Mouse (Mus musculus): ENCODE results near the gene Awat2. TPM values are rescaled to one million over a fixed set of nuclear protein-coding genes. Genes with fewer than 3 reads are reported as not detected.

Gene Awat2
- 1.2 TPM for polyA plus RNA-seq (2014; fragmentation: Illumina TruSeq; extraction: RNeasy Lipid Tissue Mini Kit (QIAGEN cat#74804); ENCODE audit: low read depth, low replicate concordance)

GRCm38 (mm10) chrX:100442617-100443016, at the start of gene Awat2:
Gene Awat2 (minus strand): TSS chrX:100442717.

GRCm38 (mm10) chrX:100428693-100429092, 13.8 kb downstream of the Awat2 start, which contains the start of gene Otud6a:
Gene Otud6a (plus strand): TSS chrX:100429013.

Other genes with a start within 250 kb of the Awat2 start
- not detected for gene Otud6a, start 13.7 kb downstream of the Awat2 start, polyA plus RNA-seq (2014; fragmentation: Illumina TruSeq; extraction: RNeasy Lipid Tissue Mini Kit (QIAGEN cat#74804); ENCODE audit: low read depth, low replicate concordance)
- gene Igbp1, start 51.6 kb upstream of the Awat2 start, polyA plus RNA-seq (2014; fragmentation: Illumina TruSeq; extraction: RNeasy Lipid Tissue Mini Kit (QIAGEN cat#74804); ENCODE audit: low read depth, low replicate concordance), result 9.2 TPM
- gene Dgat2l6, start 82.1 kb upstream of the Awat2 start, polyA plus RNA-seq (2014; fragmentation: Illumina TruSeq; extraction: RNeasy Lipid Tissue Mini Kit (QIAGEN cat#74804); ENCODE audit: low read depth, low replicate concordance), result not detected
- not detected for gene Awat1, start 129.5 kb upstream of the Awat2 start, polyA plus RNA-seq (2014; fragmentation: Illumina TruSeq; extraction: RNeasy Lipid Tissue Mini Kit (QIAGEN cat#74804); ENCODE audit: low read depth, low replicate concordance)
- gene P2ry4, start 152.2 kb upstream of the Awat2 start, polyA plus RNA-seq (2014; fragmentation: Illumina TruSeq; extraction: RNeasy Lipid Tissue Mini Kit (QIAGEN cat#74804); ENCODE audit: low read depth, low replicate concordance), result not detected
- gene Arr3, start 162.8 kb upstream of the Awat2 start, polyA plus RNA-seq (2014; fragmentation: Illumina TruSeq; extraction: RNeasy Lipid Tissue Mini Kit (QIAGEN cat#74804); ENCODE audit: low read depth, low replicate concordance), result not detected
- 5.5 TPM for gene Kif4, start 183.0 kb upstream of the Awat2 start, polyA plus RNA-seq (2014; fragmentation: Illumina TruSeq; extraction: RNeasy Lipid Tissue Mini Kit (QIAGEN cat#74804); ENCODE audit: low read depth, low replicate concordance)
- gene Pdzd11, start 183.9 kb upstream of the Awat2 start, polyA plus RNA-seq (2014; fragmentation: Illumina TruSeq; extraction: RNeasy Lipid Tissue Mini Kit (QIAGEN cat#74804); ENCODE audit: low read depth, low replicate concordance), result 15.8 TPM

All from testis, adult 10 weeks (tissue).